Mouse (Mus musculus) liver, embryonic 14.5 days (tissue): Measurements from ENCODE around the gene Diablo. TPM values are rescaled to one million over a fixed set of nuclear protein-coding genes. Genes with fewer than 3 reads are reported as not detected.

Experiments used
- ATAC-seq: fragments of 200-750 bp; cut with Nextera tagmentation; 2 replicates; pipeline ENCODE4 v1.8.0; 2017; ENCODE audit warnings: moderate number of reproducible peaks, mild to moderate bottlenecking, moderate library complexity; ENCODE audit not compliant: insufficient read depth
- DNase-seq, 3 experiments: peaks; one replicate each; pipeline ENCODE4 v3.0.0-alpha.2; 2012 to 2013; ENCODE audit warnings: low read depth in 3 of 3, low spot score in 3 of 3
- H3K27ac ChIP-seq: fragments of 300-500 bp; sonication (generic); 2 replicates; pipeline ENCODE4 v1.5.1; 2014; ENCODE audit warnings: moderate library complexity, mild to moderate bottlenecking, control low read depth, inconsistent platforms
- H3K27me3 ChIP-seq: fragments of 300-500 bp; sonication (generic); 2 replicates; pipeline ENCODE4 v1.6.1; 2014; ENCODE audit warnings: mild to moderate bottlenecking, low read length, moderate library complexity; ENCODE audit not compliant: control insufficient read depth, insufficient read depth
- H3K36me3 ChIP-seq: fragments of 300-500 bp; sonication (generic); replicated peaks from 2 replicates; pipeline ENCODE4 v1.6.1; 2014; ENCODE audit warnings: low read depth; ENCODE audit not compliant: control insufficient read depth, insufficient read depth
- H3K4me1 ChIP-seq, 2 experiments: fragments of 200-500 bp in 1 of 2; fragments of 300-500 bp in 1 of 2; sonication (generic) in 1 of 2; replicated peaks; 2 replicates each; pipeline ENCODE4 v1.6.1; 2012 to 2014; ENCODE audit warnings: antibody characterized with exemption in 1 of 2, inconsistent platforms in 1 of 2, low read length in 1 of 2; ENCODE audit not compliant: control insufficient read depth in 2 of 2, insufficient read depth in 2 of 2
- H3K4me2 ChIP-seq: fragments of 300-500 bp; sonication (generic); 2 replicates; pipeline ENCODE4 v1.6.1; 2014; ENCODE audit warnings: low read depth, mild to moderate bottlenecking, control low read depth, moderate library complexity
- H3K4me3 ChIP-seq, 2 experiments: fragments of 200-500 bp in 1 of 2; fragments of 300-500 bp in 1 of 2; sonication (generic) in 1 of 2; 2 replicates each; pipeline ENCODE4 v1.5.1; 2012 to 2014; ENCODE audit warnings: low read depth in 2 of 2, low read length in 2 of 2, mild to moderate bottlenecking in 2 of 2, control low read depth in 1 of 2, inconsistent platforms in 1 of 2, moderate library complexity in 1 of 2; ENCODE audit not compliant: insufficient read depth in 1 of 2
- H3K9ac ChIP-seq: fragments of 300-500 bp; sonication (generic); replicated peaks from 2 replicates; pipeline ENCODE4 v1.6.1; 2014; ENCODE audit warnings: mild to moderate bottlenecking, control low read depth, moderate library complexity
- H3K9me3 ChIP-seq: fragments of 300-500 bp; sonication (generic); 2 replicates; pipeline ENCODE4 v1.6.1; 2016; ENCODE audit warnings: low read length, mixed read lengths; ENCODE audit not compliant: control insufficient read depth
- CTCF ChIP-seq: IDR thresholded peaks from 2 replicates; pipeline ENCODE4 v1.5.1; 2016; ENCODE audit warnings: antibody characterized with exemption, low read depth, control low read depth
- EP300 ChIP-seq: IDR thresholded peaks from 2 replicates; pipeline ENCODE4 v1.6.1; 2016; ENCODE audit warnings: antibody characterized with exemption, low read depth
- WGBS: fragments of 180-500 bp; shearing (Covaris S2); extraction: QIAGEN DNeasy Blood & Tissue Kit; methylation state at CpG from one replicate; pipeline ENCODE4 v1.1.7; 2014; ENCODE audit not compliant: insufficient replicate concordance; 5-methylcytosine and 5-hydroxymethylcytosine counted together
- polyA plus RNA-seq, 2 experiments: library from polyadenylated mRNA; depleted of rRNA in 1 of 2; stranded (reverse) in 1 of 2; unstranded in 1 of 2; fragments of >200 nt; fragmentation: Nextera tagmentation in 1 of 2; extraction: Ambion mirVana in 1 of 2; gene quantifications; 2 replicates each; pipeline versions ENCODE4 v1.2.1 to v1.2.3; 2012 to 2014

Diablo gene
- polyA plus RNA-seq, 2 experiments: 35.4 to 55.9 TPM

DNA sequence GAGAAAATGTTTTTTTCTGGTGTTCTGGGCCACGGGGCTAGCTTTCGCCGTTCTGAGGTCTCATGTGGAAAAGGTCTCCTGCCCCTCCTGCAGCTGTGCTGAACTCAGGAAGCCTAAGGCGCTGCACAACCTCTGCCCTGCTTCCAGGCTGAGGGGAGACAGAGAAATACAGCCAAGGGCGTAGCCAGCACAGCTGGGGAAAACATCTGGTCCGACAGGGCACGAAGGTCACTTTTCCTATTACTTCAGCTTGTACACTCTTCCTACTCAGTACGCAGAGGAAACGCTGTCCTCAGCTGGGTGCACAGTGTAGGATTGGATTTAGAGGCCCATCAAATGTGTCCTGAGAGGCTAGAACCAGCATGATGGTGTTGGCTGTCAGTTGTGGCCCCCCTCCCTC lies 34.0 kb downstream of the Diablo start:
- 0 out of 2 replicates have a peak, but pooled peaks cover 3% of the 10 kb centered on the region for H3K27me3 ChIP-seq
- no peak overlapping the region for H3K4me2 ChIP-seq
- 52% methylated on average over 9 of the region's 9 CpGs for WGBS
- no peak for ATAC-seq
- DNase-seq: no peak
- TF ChIP-seq EP300: no peak
- TF ChIP-seq CTCF: no peak
- H3K27ac ChIP-seq: no peak overlapping the region
- no peaks in the 10 kb centered on the region for H3K4me1 ChIP-seq
- H3K36me3 ChIP-seq: no peaks in the 10 kb centered on the region
- no peak overlapping the region for H3K9ac ChIP-seq
- no peak overlapping the region for H3K4me3 ChIP-seq
- H3K9me3 ChIP-seq: no peaks in the 10 kb centered on the region

DNA sequence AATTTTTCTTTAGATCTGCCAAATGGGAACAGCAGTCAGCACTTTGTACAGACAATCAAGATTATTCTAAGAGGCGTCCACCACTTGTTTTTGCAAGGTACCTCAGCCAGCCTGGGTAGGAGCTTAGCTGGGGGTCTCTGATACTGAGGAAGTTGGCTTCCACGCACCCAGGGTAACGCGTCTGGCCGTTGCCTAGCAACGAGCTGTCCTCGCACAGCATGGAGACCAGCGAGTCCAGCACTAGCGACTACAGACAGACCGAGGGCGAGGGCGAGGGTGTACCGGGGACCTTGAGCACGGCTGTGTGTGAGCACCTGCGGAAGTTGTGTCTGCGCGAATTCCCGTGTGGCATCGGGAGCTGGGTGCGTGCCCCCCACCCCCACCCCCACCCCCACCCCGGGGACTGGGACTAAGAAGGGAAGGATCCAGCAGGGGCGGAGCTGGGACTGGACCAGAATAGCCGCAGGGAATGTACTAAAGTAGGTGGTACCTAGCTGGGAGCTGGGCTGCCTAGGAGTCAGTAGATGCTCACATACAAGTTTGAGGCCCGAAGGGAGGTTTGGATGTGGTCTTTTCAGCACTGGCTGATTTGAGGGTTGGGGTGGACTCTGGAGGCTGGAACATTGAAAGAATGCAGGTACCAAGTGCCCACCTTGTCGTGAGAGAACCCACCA lies 34.7 kb downstream of the Diablo start, which contains the start of the genes Lrrc43 and Il31:
TSS of gene Lrrc43 (plus strand) at position 194 of the 674 bp plus-strand sequence.
TSS of gene Il31 (minus strand) at position 378 of the 674 bp plus-strand sequence.
- TF ChIP-seq EP300 (no peak), CTCF (no peak)
- no peaks in the 10 kb centered on the region for H3K36me3 ChIP-seq
- no peaks in the 10 kb centered on the region for H3K9me3 ChIP-seq
- H3K27me3 ChIP-seq: 0 out of 2 replicates have a peak, but pooled peaks cover 3% of the 10 kb centered on the region
- ATAC-seq (no peak), DNase-seq (no peak)
- no peaks in the 10 kb centered on the region for H3K4me1 ChIP-seq
- no peak within 1 kb of the TSS for H3K4me3 ChIP-seq
- H3K4me2 ChIP-seq: no peak within 1 kb of the TSS
- no peak within 1 kb of the TSS for H3K27ac ChIP-seq
- no peak within 1 kb of the TSS for H3K9ac ChIP-seq
- WGBS: 10% methylated on average over 25 of the region's 25 CpGs

DNA sequence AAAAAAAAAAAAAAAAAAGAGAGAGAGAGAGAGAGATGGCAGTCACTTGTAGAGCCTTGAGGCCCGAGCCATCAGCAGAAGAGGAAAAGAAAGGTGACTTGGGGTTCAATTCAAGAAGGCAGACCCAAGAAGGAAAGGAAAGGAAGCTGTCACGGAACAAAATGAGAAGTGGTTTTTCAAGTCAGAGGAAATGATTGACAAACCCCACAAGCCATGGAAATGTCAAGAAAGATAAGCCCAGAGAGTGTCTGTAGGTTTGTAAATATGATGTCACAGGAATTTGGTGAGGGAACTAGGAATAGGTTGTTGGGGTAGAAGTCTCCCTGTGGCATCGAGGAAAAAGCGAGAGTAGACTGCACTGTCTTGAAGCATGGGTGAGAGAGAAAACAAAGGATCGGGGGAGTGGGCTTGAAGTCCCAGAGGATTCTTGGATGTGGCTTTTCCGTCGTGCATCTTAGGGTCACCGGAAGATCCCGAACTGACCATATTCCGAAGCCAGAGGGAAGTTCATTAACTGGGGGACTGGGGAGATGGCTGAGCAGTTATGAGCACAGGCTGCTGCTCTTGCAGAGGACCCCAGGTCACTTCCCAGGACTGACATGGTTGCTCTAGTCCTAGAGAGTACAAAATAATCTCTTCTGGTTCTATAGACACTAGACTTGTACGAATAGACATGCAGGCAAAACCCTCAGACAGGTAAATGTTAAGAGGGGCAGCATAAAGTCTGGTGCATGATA lies 36.1 kb downstream of the Diablo start:
- H3K9ac ChIP-seq: no peak overlapping the region
- DNase-seq (no peak), ATAC-seq (no peak)
- H3K9me3 ChIP-seq: no peaks in the 10 kb centered on the region
- 36% methylated on average over 11 of the region's 11 CpGs for WGBS
- TF ChIP-seq CTCF (no peak), EP300 (no peak)
- H3K4me1 ChIP-seq: no peaks in the 10 kb centered on the region
- H3K4me2 ChIP-seq: no peak overlapping the region
- H3K36me3 ChIP-seq: no peaks in the 10 kb centered on the region
- 0 out of 2 replicates have a peak, but pooled peaks cover 3% of the 10 kb centered on the region for H3K27me3 ChIP-seq
- no peak overlapping the region for H3K4me3 ChIP-seq
- H3K27ac ChIP-seq: no peak overlapping the region

DNA sequence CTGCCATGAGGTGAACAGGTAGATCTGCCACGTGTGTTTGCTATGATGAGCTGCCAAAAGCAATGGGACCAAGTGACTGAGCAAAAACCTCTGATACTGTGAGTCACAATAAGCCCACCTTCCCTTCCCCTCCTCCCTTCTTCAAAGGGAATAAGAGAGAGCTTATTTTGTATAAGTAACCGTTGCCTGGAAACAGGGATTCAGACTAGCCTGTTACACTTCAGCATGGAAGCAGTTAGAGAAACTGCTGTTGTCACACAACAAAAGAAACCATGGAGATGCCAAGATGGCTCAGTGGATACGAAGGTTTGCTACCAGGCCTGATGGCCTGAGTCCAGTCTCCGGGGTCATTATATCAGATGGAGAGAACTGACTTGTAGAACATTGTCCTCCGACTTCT lies 50.2 kb downstream of the Diablo start:
- no peaks in the 10 kb centered on the region; the same call in 1 of the 2 replicates for H3K27me3 ChIP-seq
- WGBS: 62% methylated on average over 5 of the region's 5 CpGs
- H3K9me3 ChIP-seq: no peaks in the 10 kb centered on the region
- H3K9ac ChIP-seq: no peak overlapping the region
- H3K4me3 ChIP-seq: no peak overlapping the region
- ATAC-seq: no peak
- no peak for TF ChIP-seq CTCF
- TF ChIP-seq EP300: no peak
- no peaks in the 10 kb centered on the region for H3K36me3 ChIP-seq
- no peaks in the 10 kb centered on the region for H3K4me1 ChIP-seq
- DNase-seq: no peak
- no peak overlapping the region for H3K4me2 ChIP-seq
- no peak overlapping the region for H3K27ac ChIP-seq

DNA sequence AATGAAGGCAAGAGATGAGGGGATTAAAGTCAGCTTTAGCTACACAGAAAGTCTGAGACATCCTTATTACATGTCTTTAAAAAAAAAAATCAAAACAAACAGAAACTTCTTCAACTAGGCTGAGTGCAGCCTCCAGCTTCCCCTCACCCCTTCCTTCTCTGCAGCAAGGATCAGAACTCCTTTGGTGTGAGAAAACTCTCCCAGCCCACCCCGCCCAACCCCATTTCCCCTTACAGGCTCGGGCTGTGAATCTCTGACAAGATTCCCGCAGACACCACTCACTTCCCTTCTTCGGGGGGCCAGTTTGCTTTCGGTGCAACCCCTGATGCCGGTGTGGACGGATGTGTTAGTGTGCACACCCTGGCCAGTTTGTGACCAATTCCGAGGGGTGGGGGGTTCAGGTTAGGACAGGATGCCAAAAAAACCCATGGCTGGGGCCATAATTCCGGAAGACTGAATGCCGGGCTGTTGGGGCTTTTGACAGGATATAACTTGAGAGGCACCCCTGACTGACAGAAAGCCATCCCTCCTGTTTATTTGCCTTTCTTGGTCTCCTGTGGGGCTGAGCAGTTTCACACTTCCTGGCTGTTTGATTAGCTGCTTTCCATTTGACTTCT lies 53.1 kb downstream of the Diablo start:
- Histone ChIP-seq H3K4me3 (peak overlapping the region in 1 of 2 experiments; percentile 17; a peak in 1 of 4 replicates), H3K4me1 (no peaks in the 10 kb centered on the region), H3K27ac (no peak overlapping the region), H3K4me2 (peak overlapping the region; percentile 20; the same call in 1 of the 2 replicates), H3K9me3 (no peaks in the 10 kb centered on the region), H3K27me3 (no peaks in the 10 kb centered on the region; the same call in 1 of the 2 replicates), H3K36me3 (no peaks in the 10 kb centered on the region), H3K9ac (no peak overlapping the region)
- ATAC-seq: no peak
- WGBS: 2% methylated on average over 10 of the region's 10 CpGs
- DNase-seq: no peak
- TF ChIP-seq EP300: no peak
- TF ChIP-seq CTCF: no peak
